ENCODE assay signal across 15 mouse cellular contexts in the genomic region with DNA sequence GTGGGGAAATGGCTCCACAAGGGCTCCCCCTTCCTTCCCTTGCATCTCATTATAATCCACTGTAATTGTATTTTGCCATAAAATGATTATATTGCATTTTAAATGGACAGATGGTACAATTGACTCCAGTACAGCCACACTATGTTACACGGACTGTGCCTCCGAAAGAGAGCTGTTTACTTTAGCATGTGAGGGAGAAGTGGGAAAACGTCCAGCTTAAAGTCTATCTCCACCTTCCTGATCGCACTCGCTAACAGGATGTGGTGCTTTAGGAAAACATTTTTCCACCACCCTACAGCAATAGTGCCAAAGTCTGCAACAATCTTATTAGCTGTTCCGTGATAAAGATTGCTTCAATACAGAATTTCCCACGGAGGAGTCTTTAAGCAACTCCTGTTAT. TPM values are rescaled to one million over a fixed set of nuclear protein-coding genes. Genes with fewer than 3 reads are reported as not detected.
DNase-seq lines count a peak whose midpoint lies in the region; ATAC-seq and TF ChIP-seq lines count a peak whose summit lies in the region.
"Had no signal": no experiment of that assay in that cellular context is flagged by ENCODE, and none has a peak within 500 bp of the region (broad histone marks: within the 10 kb centered on the region; RNA-seq: fewer than 3 reads in every experiment).

No protein-coding gene starts in this region.

- H3K9ac ChIP-seq in intestine, postnatal 0 days (ENCODE audit: low read depth, low read length) = no peak overlapping the region
- no peak overlapping the region for H3K9ac ChIP-seq in hindbrain, embryonic 16.5 days (ENCODE audit: low read depth, low read length)
- H3K9ac ChIP-seq: liver, embryonic 15.5 days had no signal

- H3K27me3 ChIP-seq in intestine, postnatal 0 days (replicated peaks; ENCODE audit: control insufficient read depth, insufficient read depth, low read length) = no peaks in the 10 kb centered on the region
- H3K27me3 ChIP-seq in hindbrain, embryonic 16.5 days (replicated peaks; ENCODE audit: control insufficient read depth, insufficient read depth, low read length) = no peaks in the 10 kb centered on the region
- H3K27me3 ChIP-seq: liver, embryonic 15.5 days had no signal

- DNase-seq in gastrocnemius, adult 2 months = no peak
- no peak for DNase-seq in gastrocnemius, postnatal 36 days
- DNase-seq in layer of hippocampus, adult 2 months (ENCODE audit: low spot score in 2 of 2) = peak in 1 of 2 experiments; percentile 26
- DNase-seq in layer of hippocampus, adult 11-12 months (ENCODE audit: low spot score) = no peak
- DNase-seq in brain, adult 2 months (ENCODE audit: low read depth, low spot score) = peak; percentile 27
- no peak for DNase-seq in spleen, postnatal 4 days (ENCODE audit: low spot score in 2 of 2)
- DNase-seq: adrenal gland, postnatal 36 days; cerebellum, postnatal 14 days; kidney, postnatal 25 days; right cerebral cortex, adult 18-20 months had no signal

- no peak for TF ChIP-seq CTCF in gastrocnemius, adult 2 months (IDR thresholded peaks at IDR 0.05)
- no peak for TF ChIP-seq CTCF in layer of hippocampus, adult 2 months (conservative IDR thresholded peaks at IDR 0.05)
- TF ChIP-seq CTCF in intestine, postnatal 0 days (IDR thresholded peaks at IDR 0.05; ENCODE audit: low read depth) = no peak

- H3K4me3 ChIP-seq in gastrocnemius, adult 2 months = 0 out of 2 replicates have a peak overlapping the region, but pooled peaks have one; percentile 24
- H3K4me3 ChIP-seq in layer of hippocampus, adult 2 months = no peak overlapping the region
- no peak overlapping the region for H3K4me3 ChIP-seq in intestine, postnatal 0 days (ENCODE audit: low read depth, low read length)
- no peak overlapping the region for H3K4me3 ChIP-seq in hindbrain, embryonic 16.5 days (ENCODE audit: low read length)
- H3K4me3 ChIP-seq: limb, embryonic 10.5 days; liver, embryonic 15.5 days had no signal

- peak overlapping the region; percentile 45 for H3K4me2 ChIP-seq in intestine, postnatal 0 days (replicated peaks; ENCODE audit: low read depth)
- no peak overlapping the region for H3K4me2 ChIP-seq in hindbrain, embryonic 16.5 days (ENCODE audit: low read length)
- H3K4me2 ChIP-seq: liver, embryonic 15.5 days had no signal

- 5% methylated on average over 7 of the region's 7 CpGs for WGBS in intestine, postnatal 0 days
- 59% methylated on average over 7 of the region's 7 CpGs for WGBS in hindbrain, embryonic 16.5 days

- peaks cover 4% of the 10 kb centered on the region for H3K4me1 ChIP-seq in intestine, postnatal 0 days (replicated peaks; ENCODE audit: control insufficient read depth, insufficient read depth, low read length)
- no peaks in the 10 kb centered on the region for H3K4me1 ChIP-seq in hindbrain, embryonic 16.5 days (ENCODE audit: control insufficient read depth, insufficient read depth, low read depth, low read length)
- H3K4me1 ChIP-seq: limb, embryonic 10.5 days; liver, embryonic 15.5 days had no signal

- no peaks in the 10 kb centered on the region for H3K9me3 ChIP-seq in intestine, postnatal 0 days (ENCODE audit: control insufficient read depth)
- H3K9me3 ChIP-seq in hindbrain, embryonic 16.5 days (ENCODE audit: control insufficient read depth, low read length) = no peaks in the 10 kb centered on the region
- H3K9me3 ChIP-seq: limb, embryonic 10.5 days; liver, embryonic 15.5 days had no signal

- H3K27ac ChIP-seq in gastrocnemius, adult 2 months = peak overlapping the region; percentile 83
- H3K27ac ChIP-seq in layer of hippocampus, adult 2 months = peak overlapping the region; percentile 49; the same call in 1 of the 2 replicates
- peak overlapping the region; percentile 41; the same call in 1 of the 2 replicates for H3K27ac ChIP-seq in intestine, postnatal 0 days (ENCODE audit: low read depth, low read length)
- H3K27ac ChIP-seq in hindbrain, embryonic 16.5 days (ENCODE audit: low read depth, low read length) = no peak overlapping the region
- H3K27ac ChIP-seq: limb, embryonic 10.5 days; liver, embryonic 15.5 days had no signal

- no peak for ATAC-seq in intestine, postnatal 0 days
- no peak for ATAC-seq in hindbrain, embryonic 16.5 days
- ATAC-seq: forebrain, embryonic 14.5 days had no signal

- H3K36me3 ChIP-seq in intestine, postnatal 0 days (ENCODE audit: control insufficient read depth, insufficient read depth) = no peaks in the 10 kb centered on the region
- H3K36me3 ChIP-seq in hindbrain, embryonic 16.5 days (ENCODE audit: control insufficient read depth, insufficient read depth, low read length) = no peaks in the 10 kb centered on the region
- H3K36me3 ChIP-seq: limb, embryonic 10.5 days; liver, embryonic 15.5 days had no signal

- intact Hi-C loops in gastrocnemius, adult 2 months (cut with DNase I) = no loop called here
- intact Hi-C loops in gastrocnemius, postnatal 36 days (cut with DNase I) = no loop called here

RNA-seq across cellular contexts. Expression of gene Rasgrf2, which starts 27.2 kb away (rescaled TPM):
- total RNA-seq in gastrocnemius, adult 2 months (2021) = 1 to 10 TPM; 5.0 to 6.2 TPM
- total RNA-seq in gastrocnemius, postnatal 36 days (2021) = 1 to 10 TPM; 3.0 to 4.5 TPM
- total RNA-seq in layer of hippocampus, adult 2 months (2021) = 100 to 1,000 TPM; 131 to 136 TPM
- polyA plus RNA-seq in intestine, postnatal 0 days (2015; fragmentation: Nextera tagmentation; extraction: Ambion mirVana) = 2.8 and 2.9 TPM in 2 replicates
- 10.3 and 11.8 TPM in 2 replicates for polyA plus RNA-seq in hindbrain, embryonic 16.5 days (2015; fragmentation: Nextera tagmentation; extraction: Ambion mirVana)

Comparison
In these comparisons a context has a peak if more than half of its experiments do, and no peak if none do; other contexts are left out.
1. RNA of gene Rasgrf2, which starts 27.2 kb away (total RNA-seq): 131 to 136 TPM in layer of hippocampus, adult 2 months; 5.0 to 6.2 TPM in gastrocnemius, adult 2 months and 3.0 to 4.5 TPM in gastrocnemius, postnatal 36 days; every median in the first group is over 10 times any median in the second.